In the genomic region with DNA sequence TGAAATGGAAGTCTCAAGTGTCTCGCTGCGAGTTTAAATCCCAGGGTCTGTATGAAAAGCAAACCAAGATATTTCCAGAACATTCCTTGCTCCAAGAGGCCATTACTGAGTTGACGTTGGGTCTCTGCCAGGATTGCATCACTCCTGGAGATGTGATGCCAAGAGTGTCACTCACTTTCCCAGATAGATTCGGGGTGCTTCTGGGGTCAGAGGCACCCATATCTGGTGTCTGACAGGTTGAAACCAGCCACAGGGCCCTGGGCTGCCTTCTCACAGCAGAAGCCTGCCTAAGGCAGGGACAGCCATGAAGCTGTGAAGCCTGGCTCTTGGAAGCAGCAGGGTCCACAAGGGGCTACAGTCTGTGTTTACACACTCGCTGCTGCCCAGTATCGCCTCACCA, we compare ENCODE assay signal across 9 mouse cellular contexts. TPM values are rescaled to one million over a fixed set of nuclear protein-coding genes. Genes with fewer than 3 reads are reported as not detected.
DNase-seq lines count a peak whose midpoint lies in the region; ATAC-seq and TF ChIP-seq lines count a peak whose summit lies in the region.
"Had no signal": no experiment of that assay in that cellular context is flagged by ENCODE, and none has a peak within 500 bp of the region (broad histone marks: within the 10 kb centered on the region; RNA-seq: fewer than 3 reads in every experiment).

No protein-coding gene starts in this region.

- H3K4me1 ChIP-seq in hindbrain, postnatal 0 days (ENCODE audit: insufficient read depth, low read length) = peaks cover 27% of the 10 kb centered on the region
- H3K4me1 ChIP-seq in midbrain, embryonic 13.5 days (replicated peaks) = peaks cover 69% of the 10 kb centered on the region

- no peak overlapping the region for H3K9ac ChIP-seq in hindbrain, postnatal 0 days (replicated peaks; ENCODE audit: low read length)
- no peak overlapping the region for H3K9ac ChIP-seq in midbrain, embryonic 13.5 days (replicated peaks)
- H3K9ac ChIP-seq: embryonic facial prominence, embryonic 13.5 days had no signal

- intact Hi-C loops in heart, postnatal 25 days (cut with DNase I) = no loop called here

- WGBS in hindbrain, postnatal 0 days = 75% methylated on average over 6 of the region's 6 CpGs
- WGBS in midbrain, embryonic 13.5 days = 95% methylated on average over 6 of the region's 6 CpGs

- peak; percentile 70 to 78 for DNase-seq in heart, adult 18-20 months
- DNase-seq in heart, postnatal 25 days (ENCODE audit: low spot score) = no peak
- DNase-seq in cerebellum, postnatal 10 days = peak; percentile 51 to 62
- no peak for DNase-seq in hindbrain, postnatal 0 days (ENCODE audit: low spot score)
- DNase-seq in gastrocnemius, postnatal 25 days = no peak

- H3K27me3 ChIP-seq in hindbrain, postnatal 0 days (ENCODE audit: insufficient read depth, low read length) = no peaks in the 10 kb centered on the region
- H3K27me3 ChIP-seq in midbrain, embryonic 13.5 days = no peaks in the 10 kb centered on the region
- H3K27me3 ChIP-seq: embryonic facial prominence, embryonic 13.5 days had no signal

- no peaks in the 10 kb centered on the region for H3K9me3 ChIP-seq in hindbrain, postnatal 0 days (ENCODE audit: low read length)
- no peaks in the 10 kb centered on the region for H3K9me3 ChIP-seq in midbrain, embryonic 13.5 days
- H3K9me3 ChIP-seq: embryonic facial prominence, embryonic 13.5 days had no signal

- H3K4me3 ChIP-seq in hindbrain, postnatal 0 days (ENCODE audit: low read length) = no peak overlapping the region
- H3K4me3 ChIP-seq in midbrain, embryonic 13.5 days (replicated peaks) = no peak overlapping the region
- H3K4me3 ChIP-seq: embryonic facial prominence, embryonic 13.5 days had no signal

- no peak for ATAC-seq in hindbrain, postnatal 0 days
- ATAC-seq in midbrain, embryonic 13.5 days = no peak
- ATAC-seq in inflammation-experienced regulatory T-cells, adult 6 months = no peak
- no peak for ATAC-seq in monocyte, adult 5-6 weeks (replicated peaks; ENCODE audit: insufficient number of reproducible peaks, low FRiP score, low TSS enrichment, poor library complexity, severe bottlenecking)

- H3K4me2 ChIP-seq in hindbrain, postnatal 0 days (ENCODE audit: low read depth, low read length) = peak overlapping the region; percentile 59
- peak overlapping the region; percentile 58 for H3K4me2 ChIP-seq in midbrain, embryonic 13.5 days (replicated peaks)
- H3K4me2 ChIP-seq: embryonic facial prominence, embryonic 13.5 days had no signal

- TF ChIP-seq CTCF in hindbrain, postnatal 0 days (IDR thresholded peaks at IDR 0.05; ENCODE audit: low read depth) = no peak

- H3K36me3 ChIP-seq in hindbrain, postnatal 0 days (ENCODE audit: insufficient read depth, low read length) = no peaks in the 10 kb centered on the region
- H3K36me3 ChIP-seq in midbrain, embryonic 13.5 days = no peaks in the 10 kb centered on the region
- H3K36me3 ChIP-seq: embryonic facial prominence, embryonic 13.5 days had no signal

- peak overlapping the region; percentile 87; the same call in 1 of the 2 replicates for H3K27ac ChIP-seq in hindbrain, postnatal 0 days
- H3K27ac ChIP-seq in midbrain, embryonic 13.5 days = peak overlapping the region; percentile 86; the same call in 1 of the 2 replicates
- H3K27ac ChIP-seq: embryonic facial prominence, embryonic 13.5 days had no signal

RNA-seq across cellular contexts. Expression of gene Zbtb38, which starts 24.9 kb away (rescaled TPM):
- total RNA-seq in heart, adult 18-20 months (2021) = 10 to 100 TPM; 34.7 to 42.9 TPM
- 10 to 100 TPM; 32.5 to 37.7 TPM for total RNA-seq in heart, postnatal 25 days (2021)
- total RNA-seq in hindbrain, postnatal 0 days (2014; rRNA removed) = 36.2 and 46.5 TPM in 2 replicates
- 36.6 and 38.7 TPM in 2 replicates for polyA plus RNA-seq in hindbrain, postnatal 0 days (2015; fragmentation: Nextera tagmentation; extraction: Ambion mirVana)
- 38.0 and 41.1 TPM in 2 replicates for polyA plus RNA-seq in midbrain, embryonic 13.5 days (2015; fragmentation: Nextera tagmentation; extraction: Ambion mirVana)
- 10 to 100 TPM; 53.9 to 73.9 (median 69.4) TPM for polyA plus RNA-seq in inflammation-experienced regulatory T-cells, adult 6 months (2017; shearing (Covaris generic))
- 10 to 100 TPM; 19.3 to 19.8 TPM for total RNA-seq in gastrocnemius, postnatal 25 days (2021)
- 25.0 to 52.6 TPM (median 30.4 TPM) in 3 replicates for total RNA-seq in monocyte, adult 5-6 weeks (2017)

Comparison
In these comparisons a context has a peak if more than half of its experiments do, and no peak if none do; other contexts are left out.
1. DNase-seq: peak in heart, adult 18-20 months (2 of 2) and cerebellum, postnatal 10 days (2 of 2); none in heart, postnatal 25 days (single experiment), hindbrain, postnatal 0 days (single experiment) and gastrocnemius, postnatal 25 days (single experiment).